Mouse (Mus musculus): ENCODE data around the gene Gm10570.

GRCm38 (mm10) chr4:130307851-130308230, 633 bp downstream of the Gm10570 start:
- TF ChIP-seq CTCF (conservative IDR thresholded peaks at IDR 0.05 in 1 of 2, IDR thresholded peaks at IDR 0.05 in 1 of 2; ENCODE audit: low read depth in 2 of 2, low read length in 2 of 2): no peak
- no peak for TF ChIP-seq TCF12 (IDR thresholded peaks at IDR 0.05; ENCODE audit: low read depth, low read length)
- no peak for TF ChIP-seq EP300 (IDR thresholded peaks at IDR 0.05; ENCODE audit: low read length)
- TF ChIP-seq POLR2A (IDR thresholded peaks at IDR 0.05; ENCODE audit: low read depth, low read length): no peak
- no peak for TF ChIP-seq MAZ (IDR thresholded peaks at IDR 0.05; ENCODE audit: low read depth, low read length)
- TF ChIP-seq MEF2A (IDR thresholded peaks at IDR 0.05; ENCODE audit: borderline replicate concordance, low read depth, low read length): no peak
- TF ChIP-seq JUND (conservative IDR thresholded peaks at IDR 0.05; ENCODE audit: low read depth, low read length): no peak
- no peak for TF ChIP-seq ZNF384 (IDR thresholded peaks at IDR 0.05; ENCODE audit: low read depth, low read length)
- no peak for TF ChIP-seq E2F4 (IDR thresholded peaks at IDR 0.05; ENCODE audit: insufficient replicate concordance, low read depth, low read length)
- TF ChIP-seq ZKSCAN1 (IDR thresholded peaks at IDR 0.05; ENCODE audit: borderline replicate concordance, low read depth, low read length): no peak
- TF ChIP-seq MAFK (IDR thresholded peaks at IDR 0.05; ENCODE audit: insufficient replicate concordance, low read length): no peak
- no peak for TF ChIP-seq MAX (IDR thresholded peaks at IDR 0.05; ENCODE audit: low read length)
